Mouse (Mus musculus): ENCODE results near the gene Irf4. TPM values are rescaled to one million over a fixed set of nuclear protein-coding genes. Genes with fewer than 3 reads are reported as not detected.

The Irf4 gene
- polyA plus RNA-seq, 1 experiment from 2014 or later = not detected

Other genes starting within 250 kb of the Irf4 start
- gene Uqcrfs1, start 203.9 kb upstream of the Irf4 start, polyA plus RNA-seq (2014; fragmentation: Nextera tagmentation; extraction: Ambion mirVana) = 308 and 323 TPM in 2 replicates
- 34.0 and 35.3 TPM in 2 replicates for gene Dusp22, start 89.2 kb upstream of the Irf4 start, polyA plus RNA-seq (2014; fragmentation: Nextera tagmentation; extraction: Ambion mirVana)
- gene Hus1b, start 198.5 kb downstream of the Irf4 start, polyA plus RNA-seq (2014; fragmentation: Nextera tagmentation; extraction: Ambion mirVana) = 0.35 TPM in 1 of 2 replicates, not detected in the other
- 56.3 and 61.7 TPM in 2 replicates for gene Exoc2, start 224.9 kb downstream of the Irf4 start, polyA plus RNA-seq (2014; fragmentation: Nextera tagmentation; extraction: Ambion mirVana)
- gene Gm5447, start 225.0 kb downstream of the Irf4 start, polyA plus RNA-seq (2014; fragmentation: Nextera tagmentation; extraction: Ambion mirVana) = not detected in 2 replicates